Mouse (Mus musculus): ENCODE measurements around the gene Tmem121.
"Not testable (repeated sequence)": the region's sequence is repeated elsewhere in the genome, so short reads cannot be mapped to it uniquely, and the experiment has no call there.

The Tmem121 gene

DNA sequence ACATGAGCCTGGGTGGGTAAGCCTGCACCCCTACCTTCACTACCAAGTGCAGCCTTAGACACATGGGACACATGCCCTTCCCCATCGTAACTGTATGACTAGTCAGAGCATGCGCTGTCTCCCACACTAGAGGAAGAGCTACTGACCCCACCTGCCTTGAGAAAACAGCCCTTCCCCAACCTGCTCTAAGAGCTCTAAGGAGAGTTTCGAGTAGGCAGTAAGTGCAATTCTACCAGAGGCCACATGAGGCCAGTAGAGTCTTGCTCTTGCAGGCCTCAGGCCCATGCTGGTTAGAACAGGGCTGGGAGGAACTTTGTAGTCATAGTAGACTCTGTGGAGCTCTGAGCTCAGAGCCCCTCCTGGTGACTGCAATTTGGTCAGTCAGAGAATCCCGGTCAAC lies 34.7 kb downstream of the Tmem121 start:
- peak; percentile 61 for DNase-seq (ENCODE audit: low spot score)

DNA sequence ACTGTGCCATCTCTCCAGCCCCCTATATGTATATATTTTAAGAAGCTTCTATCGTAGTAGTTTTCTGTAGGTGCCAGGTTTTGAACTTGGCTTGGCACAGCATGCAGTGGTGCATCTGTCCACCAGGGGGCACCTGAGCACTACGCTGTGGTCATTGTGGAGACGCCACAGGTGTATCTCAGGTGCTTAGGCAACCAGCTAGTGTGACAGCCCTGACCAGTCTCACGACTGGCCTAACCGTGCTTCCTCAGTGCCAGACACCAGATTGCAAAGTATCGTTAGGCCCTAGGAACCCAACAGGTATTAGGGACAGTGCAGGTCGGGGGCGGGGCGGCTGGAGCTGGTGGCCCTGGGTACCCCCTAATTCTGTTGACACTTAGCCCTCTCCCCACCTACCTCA lies 35.6 kb downstream of the Tmem121 start:
- DNase-seq (ENCODE audit: low spot score) = peak; percentile 37

DNA sequence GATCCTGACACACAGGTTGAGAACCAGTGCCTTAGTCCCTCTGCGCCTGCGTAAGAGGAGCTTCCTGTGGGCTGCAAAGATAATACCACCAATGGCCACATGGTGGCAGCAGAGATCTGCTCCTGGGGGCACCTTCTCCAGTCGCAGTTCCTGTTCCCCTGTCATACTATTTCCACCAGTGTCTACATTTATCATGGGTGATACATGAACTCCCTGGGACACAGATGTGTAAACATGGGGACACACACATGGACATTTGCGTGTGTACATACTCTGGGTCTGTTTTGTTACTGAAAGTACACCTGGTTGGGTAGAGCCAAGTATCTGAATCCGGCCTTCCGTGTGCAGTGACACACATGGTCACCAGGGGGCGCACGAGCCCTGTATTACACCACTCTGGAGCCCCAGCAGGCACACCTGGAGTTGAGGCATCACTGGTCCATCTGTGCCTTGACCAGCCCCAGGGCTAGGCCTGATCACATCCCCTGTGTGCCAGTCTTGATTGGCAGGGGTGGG lies 36.4 kb downstream of the Tmem121 start:
- peak; percentile 88 for DNase-seq (ENCODE audit: low spot score)

DNA sequence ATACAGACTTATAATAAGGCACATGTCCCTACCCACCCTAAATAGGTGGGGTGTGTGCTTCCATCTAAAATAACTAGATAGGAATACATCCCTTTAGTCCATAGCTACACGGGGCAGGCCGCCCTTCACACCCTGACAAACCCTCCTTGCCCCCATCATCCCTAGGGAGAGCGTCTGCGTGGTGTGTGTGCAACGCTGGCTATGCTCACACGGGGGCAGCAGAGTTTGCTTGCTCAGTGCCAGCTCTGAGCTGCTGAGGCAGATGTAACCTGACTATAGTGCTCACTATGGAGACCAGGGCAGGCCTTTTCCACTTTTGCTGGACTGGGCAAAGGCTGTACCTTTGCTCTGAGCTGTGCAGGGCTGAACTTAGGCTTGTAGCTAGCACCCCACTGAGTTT lies 37.0 kb downstream of the Tmem121 start:
- no peak for DNase-seq (ENCODE audit: low spot score)

DNA sequence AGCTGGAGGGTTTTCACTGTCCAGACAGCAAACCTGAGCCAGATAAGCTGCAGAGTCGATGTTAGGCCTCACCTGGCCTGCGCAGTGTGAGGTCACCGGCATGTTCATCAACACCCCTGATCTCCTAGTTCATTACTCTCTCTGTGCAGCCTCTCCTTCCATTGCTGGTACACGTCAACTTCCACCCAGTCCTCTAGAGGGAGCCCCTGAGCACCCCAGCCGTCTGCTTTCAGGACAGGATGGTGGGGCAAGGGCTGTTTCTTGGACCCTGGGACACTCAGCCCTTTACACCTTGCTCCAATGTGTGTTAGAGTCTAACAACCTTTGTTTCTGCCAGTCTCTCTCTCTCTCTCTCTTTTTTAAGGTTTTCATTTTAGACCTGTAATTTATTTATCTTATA lies 38.5 kb downstream of the Tmem121 start:
- no peak for DNase-seq (ENCODE audit: low spot score)

DNA sequence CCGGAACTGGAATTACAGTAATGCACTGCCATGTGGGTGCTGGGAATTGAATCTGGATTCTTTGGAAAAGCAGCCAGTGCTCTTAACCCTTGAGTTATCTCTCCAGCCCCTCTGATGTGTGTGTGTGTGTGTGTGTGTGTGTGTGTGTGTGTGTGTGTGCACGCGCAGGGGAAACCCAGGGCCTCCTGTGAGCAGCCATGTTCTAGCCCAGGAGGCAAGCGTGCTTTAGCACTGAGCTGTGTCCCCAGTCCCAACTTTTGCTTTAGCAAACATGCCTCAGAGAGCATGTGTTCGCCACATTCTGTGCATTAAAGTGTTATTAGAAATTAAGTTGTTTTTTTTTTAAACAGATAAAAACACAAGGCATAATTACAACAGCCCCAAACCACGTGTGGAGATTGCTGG lies 39.0 kb downstream of the Tmem121 start:
- DNase-seq (ENCODE audit: low spot score) = no peak

DNA sequence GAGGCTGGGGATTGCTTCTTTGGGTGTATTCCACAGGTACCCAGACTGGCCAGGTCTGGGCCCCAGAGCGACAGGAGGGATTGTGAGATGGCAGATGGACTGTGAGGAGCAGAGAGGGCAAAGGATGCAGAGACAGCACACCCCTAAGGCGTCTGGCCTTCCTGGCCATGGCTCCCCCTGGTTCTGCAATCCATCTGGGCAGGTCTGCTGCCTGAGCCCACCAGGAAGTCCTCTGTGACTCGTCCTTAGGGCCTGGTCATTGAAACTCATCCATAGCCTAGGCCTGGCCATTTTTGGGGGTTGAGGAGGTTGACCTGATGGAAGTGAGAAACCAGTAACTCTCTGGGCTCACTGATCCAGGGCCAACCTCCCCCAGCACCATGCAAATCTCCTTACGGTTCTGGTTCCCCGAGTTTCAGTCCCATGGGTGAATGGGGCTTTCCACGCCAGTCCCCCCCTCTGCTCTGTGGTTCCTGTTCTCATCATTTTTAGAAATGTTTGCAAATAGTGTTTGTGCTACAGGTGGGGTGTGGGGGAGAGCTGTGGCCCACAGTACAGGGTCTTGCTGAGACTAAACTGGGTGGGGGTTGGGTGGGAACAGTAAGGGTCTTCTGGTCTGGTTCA lies 42.4 kb downstream of the Tmem121 start:
- no peak for DNase-seq (ENCODE audit: low spot score)

DNA sequence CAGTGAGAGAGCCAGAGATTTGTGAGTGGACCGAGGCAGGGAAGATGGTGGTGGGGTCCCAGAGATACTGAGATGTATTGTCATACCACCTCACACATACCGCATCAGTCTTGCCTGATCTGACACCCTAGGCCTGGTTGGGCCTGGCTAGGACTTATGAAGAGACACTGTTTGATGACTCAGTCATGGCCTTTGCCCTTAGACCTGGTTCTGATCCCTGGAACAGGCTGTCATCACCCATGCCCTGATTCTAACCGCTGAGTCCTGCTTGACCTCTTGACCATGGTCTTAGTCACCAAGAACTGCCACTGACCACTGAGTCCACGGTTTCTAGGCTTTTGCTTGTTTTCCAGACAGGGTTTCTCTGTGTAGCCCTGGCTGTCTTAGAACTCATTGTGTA lies 45.0 kb downstream of the Tmem121 start:
- no peak for DNase-seq (ENCODE audit: low spot score)

DNA sequence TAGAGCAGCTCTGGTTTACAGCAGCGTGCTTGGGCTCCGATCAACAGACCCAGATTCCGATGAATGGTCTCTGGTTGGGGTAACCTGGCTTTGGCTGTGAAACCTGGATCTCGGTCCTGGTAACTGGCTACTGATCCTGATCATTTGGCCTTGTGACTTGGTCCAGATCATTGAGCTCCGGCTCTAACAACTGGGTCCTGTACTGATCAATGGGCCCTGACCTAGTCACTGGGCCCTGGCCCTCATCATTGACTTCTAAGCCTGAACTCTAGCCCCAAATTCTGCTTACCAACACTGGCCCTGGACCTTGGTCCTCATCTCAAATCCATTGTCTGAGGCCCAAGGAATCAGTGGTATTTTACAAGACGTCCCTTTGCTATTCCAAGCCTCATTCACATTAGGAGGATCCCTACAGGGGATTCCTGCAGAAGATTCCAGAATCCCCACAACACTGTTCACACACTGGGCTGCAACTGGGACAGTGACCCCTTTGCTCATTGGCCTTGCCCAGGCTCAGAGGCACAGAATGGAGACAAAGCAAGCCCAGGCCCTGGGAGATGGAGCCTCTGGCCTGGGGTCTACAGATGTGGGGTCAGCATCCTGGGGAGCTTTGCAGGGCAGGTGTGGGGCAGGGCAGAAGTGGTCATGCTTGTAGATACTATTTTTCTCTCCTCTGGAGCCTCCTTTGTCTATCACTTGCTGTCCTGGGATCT lies 46.0 kb downstream of the Tmem121 start:
- not testable (repeated sequence) for DNase-seq (ENCODE audit: low spot score)

DNA sequence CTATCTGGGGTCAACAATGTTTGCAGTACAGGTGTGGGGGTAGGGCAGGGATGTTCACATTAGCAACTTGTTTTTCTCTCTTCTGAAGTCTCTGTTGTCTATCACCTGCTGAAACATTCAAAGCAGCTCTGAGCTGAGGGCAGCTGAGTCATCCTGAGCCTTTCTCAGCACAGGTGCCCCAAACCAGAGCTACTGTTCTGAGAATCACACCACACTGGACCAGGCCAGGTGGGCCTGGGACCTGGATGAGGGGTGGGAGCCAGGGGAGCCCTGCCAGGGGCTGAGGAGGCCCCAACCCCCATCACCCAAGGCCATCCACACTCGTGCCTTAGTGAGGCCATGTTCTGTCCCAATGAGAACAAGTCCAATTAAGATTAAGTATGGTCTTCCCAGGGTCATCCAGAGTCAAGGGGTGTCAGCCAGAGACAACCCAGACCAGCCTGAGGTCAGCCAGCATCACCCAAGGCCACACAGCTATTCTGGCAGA lies 46.6 kb downstream of the Tmem121 start:
- DNase-seq (ENCODE audit: low spot score) = not testable (repeated sequence)

All from c-Kit-positive CD71-positive TER-119-positive erythroid progenitor cells, embryonic 14.5 days (primary cell).